Mouse (Mus musculus): ENCODE measurements around the gene A4gnt. TPM values are rescaled to one million over a fixed set of nuclear protein-coding genes. Genes with fewer than 3 reads are reported as not detected.

Gene A4gnt
- total and polyA plus RNA-seq, 3 experiments = 0.04 TPM; not detected in 2

- Histone ChIP-seq H3K79me2 (ENCODE audit: control insufficient read depth, insufficient read depth, low read length, poor library complexity) (no peaks in the 10 kb centered on the region), H3K9me3 (replicated peaks; ENCODE audit: insufficient read depth, low read length) (no peaks in the 10 kb centered on the region), H3K4me3 (ENCODE audit: control insufficient read depth in 1 of 2, insufficient read depth in 1 of 2, low read depth in 2 of 2, low read length in 2 of 2) (no peak overlapping the region), H3K36me3 (ENCODE audit: control insufficient read depth in 1 of 2, insufficient read depth in 2 of 2, low read length in 2 of 2) (no peaks in the 10 kb centered on the region), H3K27me3 (ENCODE audit: control insufficient read depth in 1 of 2, insufficient read depth in 2 of 2, low read length in 2 of 2) (no peaks in the 10 kb centered on the region), H3K27ac (ENCODE audit: control insufficient read depth, low read depth, low read length) (no peak overlapping the region), H3K9ac (ENCODE audit: control insufficient read depth, low read depth, low read length, poor library complexity, severe bottlenecking) (no peak overlapping the region), H3K4me1 (ENCODE audit: control insufficient read depth in 1 of 2, insufficient read depth in 2 of 2, low read length in 2 of 2) (no peaks in the 10 kb centered on the region)
- DNase-seq (ENCODE audit: low read depth, low spot score) = peak; percentile 7
- TF ChIP-seq SMC3 (IDR thresholded peaks at IDR 0.05; ENCODE audit: low read depth, low read length) (0 out of 2 replicates have a peak, but pooled peaks have one; percentile 10), RAD21 (IDR thresholded peaks at IDR 0.05; ENCODE audit: low read depth, low read length) (peak; percentile 15), CTCF (IDR thresholded peaks at IDR 0.05 in 2 of 3, conservative IDR thresholded peaks at IDR 0.05 in 1 of 3; ENCODE audit: control insufficient read depth in 1 of 3, insufficient read depth in 1 of 3, low read depth in 2 of 3, low read length in 3 of 3, poor library complexity in 1 of 3, severe bottlenecking in 1 of 3) (peak; percentile 6 to 33 (median 25); a peak in 4 of 6 replicates), USF1 (IDR thresholded peaks at IDR 0.05; ENCODE audit: low read depth, low read length) (no peak), GATA1 (IDR thresholded peaks at IDR 0.05; ENCODE audit: low read depth, low read length) (no peak), ZKSCAN1 (IDR thresholded peaks at IDR 0.05; ENCODE audit: low read depth, low read length) (no peak), MAFK (IDR thresholded peaks at IDR 0.05; ENCODE audit: borderline replicate concordance, low read depth, low read length) (no peak), EP300 (IDR thresholded peaks at IDR 0.05; ENCODE audit: low read depth in 1 of 2, low read length in 2 of 2) (no peak)
These were observed 59.3 kb downstream of the A4gnt start for GRCm38 (mm10) chr9:99671603-99672002.

Other genes with a start within 250 kb of the A4gnt start
- gene Mras, start 175.1 kb upstream of the A4gnt start, total RNA-seq (2012; rRNA removed) = not detected in 2 replicates
- gene Mras, start 175.1 kb upstream of the A4gnt start, polyA plus RNA-seq (2012; ENCODE audit: insufficient read depth in 1 of 2, insufficient read length in 2 of 2, low read depth in 1 of 2, low replicate concordance in 2 of 2, missing spikeins in 1 of 2) = under 1 TPM in 1 of 2 experiments, not detected in 1; 0.17 TPM
- 0.52 and 0.92 TPM in 2 replicates for gene Nme9, start 161.0 kb upstream of the A4gnt start, total RNA-seq (2012; rRNA removed)
- gene Nme9, start 161.0 kb upstream of the A4gnt start, polyA plus RNA-seq (2012; ENCODE audit: insufficient read depth in 1 of 2, insufficient read length in 2 of 2, low read depth in 1 of 2, low replicate concordance in 2 of 2, missing spikeins in 1 of 2) = under 1 TPM in 1 of 2 experiments, not detected in 1; 0.40 TPM
- gene Armc8, start 43.6 kb upstream of the A4gnt start, total RNA-seq (2012; rRNA removed) = 11.6 and 11.9 TPM in 2 replicates
- 10 to 100 TPM in 1 of 2 experiments, not detected in 1; 14.3 TPM for gene Armc8, start 43.6 kb upstream of the A4gnt start, polyA plus RNA-seq (2012; ENCODE audit: insufficient read depth in 1 of 2, insufficient read length in 2 of 2, low read depth in 1 of 2, low replicate concordance in 2 of 2, missing spikeins in 1 of 2)
- gene Dbr1, start 36.7 kb upstream of the A4gnt start, total RNA-seq (2012; rRNA removed) = 49.7 and 51.6 TPM in 2 replicates
- 10 to 100 TPM in 1 of 2 experiments, not detected in 1; 53.7 TPM for gene Dbr1, start 36.7 kb upstream of the A4gnt start, polyA plus RNA-seq (2012; ENCODE audit: insufficient read depth in 1 of 2, insufficient read length in 2 of 2, low read depth in 1 of 2, low replicate concordance in 2 of 2, missing spikeins in 1 of 2)
- not detected in 2 replicates for gene Dzip1l, start 17.0 kb downstream of the A4gnt start, total RNA-seq (2012; rRNA removed)
- not detected for gene Dzip1l, start 17.0 kb downstream of the A4gnt start, polyA plus RNA-seq (2012; ENCODE audit: insufficient read depth in 1 of 2, insufficient read length in 2 of 2, low read depth in 1 of 2, low replicate concordance in 2 of 2, missing spikeins in 1 of 2)
- not detected in 2 replicates for gene Cldn18, start 104.8 kb downstream of the A4gnt start, total RNA-seq (2012; rRNA removed)
- gene Cldn18, start 104.8 kb downstream of the A4gnt start, polyA plus RNA-seq (2012; ENCODE audit: insufficient read depth in 1 of 2, insufficient read length in 2 of 2, low read depth in 1 of 2, low replicate concordance in 2 of 2, missing spikeins in 1 of 2) = not detected

All from MEL (cell line).